Mouse (Mus musculus): Measurements from ENCODE around the gene Vdr.

The Vdr gene

DNA sequence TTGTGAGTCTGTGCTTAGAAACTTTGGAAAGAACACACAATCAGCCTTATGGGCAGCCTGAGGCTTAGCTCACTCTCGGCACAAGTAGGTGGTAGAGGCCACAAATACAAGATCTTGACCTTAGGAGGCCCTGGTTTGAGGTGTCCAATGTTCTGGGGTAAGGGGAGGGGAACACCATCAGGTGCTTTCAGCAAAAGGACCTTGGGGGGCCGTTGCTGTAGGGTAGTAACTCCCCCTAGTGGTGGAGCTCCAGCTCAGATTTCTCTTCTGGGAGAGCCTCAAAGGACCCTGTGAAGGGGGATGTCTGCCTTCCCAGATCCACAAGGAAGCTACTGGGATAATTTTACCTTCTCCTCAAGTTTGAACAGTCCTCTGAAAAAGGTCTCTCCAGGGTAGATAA lies 60.0 kb downstream of the Vdr start:
- TF ChIP-seq GATA4 (IDR thresholded peaks at IDR 0.05; ENCODE audit: insufficient replicate concordance, low read length): no peak

- no peak for TF ChIP-seq GATA4 (IDR thresholded peaks at IDR 0.05; ENCODE audit: insufficient replicate concordance, low read length)
Observed at GRCm38 (mm10) chr15:97849116-97849911, 61.1 kb downstream of the Vdr start.

GRCm38 (mm10) chr15:97847866-97848265 lies 62.6 kb downstream of the Vdr start:
- TF ChIP-seq GATA4 (IDR thresholded peaks at IDR 0.05; ENCODE audit: insufficient replicate concordance, low read length): no peak

GRCm38 (mm10) chr15:97847285-97847684 lies 63.1 kb downstream of the Vdr start:
- TF ChIP-seq GATA4 (IDR thresholded peaks at IDR 0.05; ENCODE audit: insufficient replicate concordance, low read length): no peak

DNA sequence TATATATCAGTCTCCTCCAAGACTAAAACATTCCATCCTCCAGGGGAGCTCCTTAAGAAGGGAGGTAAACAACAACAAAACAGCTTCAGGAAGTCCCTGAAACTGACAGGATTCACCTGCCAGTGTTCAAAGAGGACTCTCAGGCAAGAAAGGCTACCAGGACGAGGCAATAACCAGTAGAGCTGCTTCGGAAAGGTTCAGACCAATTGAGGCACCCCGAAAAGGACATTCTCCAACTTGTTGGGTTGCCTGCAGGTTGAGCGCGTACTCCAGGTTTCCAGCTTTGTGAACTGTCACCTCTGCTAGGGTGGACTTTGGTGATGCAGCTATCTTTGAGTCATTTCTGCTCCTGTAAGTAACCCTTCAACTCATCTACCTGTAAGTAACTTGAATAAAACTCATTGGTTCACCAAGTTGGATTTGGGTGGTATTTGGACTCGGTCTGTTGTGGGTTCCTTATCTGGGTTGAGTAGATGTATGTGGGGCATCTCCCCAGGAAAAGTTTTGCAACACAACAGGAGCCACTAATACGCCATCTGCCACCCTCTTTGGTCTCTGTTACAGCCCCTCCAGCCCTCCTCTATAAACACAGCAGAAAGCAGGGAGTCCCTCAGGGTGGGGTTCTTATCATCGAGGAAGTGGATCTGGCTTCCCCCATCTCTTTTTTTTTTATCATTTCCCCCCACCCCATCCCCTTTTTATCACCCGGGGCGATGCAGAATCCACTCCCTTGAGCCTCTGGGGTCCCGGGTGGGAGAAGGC lies 64.1 kb downstream of the Vdr start:
- TF ChIP-seq GATA4 (IDR thresholded peaks at IDR 0.05; ENCODE audit: insufficient replicate concordance, low read length): no peak

DNA sequence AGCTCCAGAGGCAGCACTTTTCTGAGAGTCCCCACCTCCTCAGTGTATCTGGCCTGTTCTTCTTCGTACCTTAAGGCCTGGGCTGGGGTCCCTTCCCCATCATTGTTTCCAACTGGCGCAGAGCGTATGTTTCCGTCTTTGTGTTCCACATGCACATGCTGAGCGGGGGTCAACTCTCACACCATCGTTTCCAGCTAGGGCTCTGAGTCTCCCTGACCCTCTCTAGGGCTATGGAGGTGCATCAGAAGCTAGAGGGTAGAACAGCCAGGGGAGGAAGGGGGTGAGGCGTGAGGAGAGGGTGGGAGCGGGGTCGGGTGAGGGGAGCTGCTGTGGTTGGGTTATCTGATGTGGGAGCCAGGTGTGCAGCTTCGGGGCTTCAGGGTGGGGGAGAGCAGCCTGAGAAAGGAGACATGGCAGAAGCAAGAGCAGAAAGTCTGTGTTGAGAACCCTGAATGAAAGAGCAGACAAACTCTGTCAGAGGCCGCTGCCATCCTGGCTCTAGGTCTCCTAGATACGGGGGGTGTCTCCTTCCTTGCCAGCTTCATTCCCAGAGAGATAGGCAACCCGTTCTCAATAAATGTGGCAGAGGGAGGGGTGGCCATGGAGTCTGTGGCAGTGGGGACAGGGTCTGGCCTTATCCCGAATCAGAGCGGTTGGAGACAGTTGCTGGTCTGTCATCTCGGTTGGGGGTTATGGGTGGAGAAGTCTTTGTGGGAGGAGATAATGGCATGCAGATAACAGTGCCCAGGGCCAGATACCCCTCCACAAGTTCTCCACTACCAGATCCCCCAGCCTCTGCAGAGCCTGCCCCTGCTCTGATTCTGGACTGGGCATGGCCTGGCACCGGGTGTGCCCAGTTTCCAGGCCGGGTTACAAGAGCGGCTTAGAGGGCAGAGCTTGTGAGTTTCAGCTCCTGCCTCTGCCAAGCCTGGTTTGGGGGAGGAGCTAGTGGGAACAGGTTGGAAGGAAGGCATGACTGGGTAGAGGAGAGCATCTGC lies 66.1 kb downstream of the Vdr start, which contains the start of gene Hdac7:
TSS of gene Hdac7 (minus strand) at position 466 of the 998 bp plus-strand sequence.
- TF ChIP-seq GATA4 (IDR thresholded peaks at IDR 0.05; ENCODE audit: insufficient replicate concordance, low read length): no peak

DNA sequence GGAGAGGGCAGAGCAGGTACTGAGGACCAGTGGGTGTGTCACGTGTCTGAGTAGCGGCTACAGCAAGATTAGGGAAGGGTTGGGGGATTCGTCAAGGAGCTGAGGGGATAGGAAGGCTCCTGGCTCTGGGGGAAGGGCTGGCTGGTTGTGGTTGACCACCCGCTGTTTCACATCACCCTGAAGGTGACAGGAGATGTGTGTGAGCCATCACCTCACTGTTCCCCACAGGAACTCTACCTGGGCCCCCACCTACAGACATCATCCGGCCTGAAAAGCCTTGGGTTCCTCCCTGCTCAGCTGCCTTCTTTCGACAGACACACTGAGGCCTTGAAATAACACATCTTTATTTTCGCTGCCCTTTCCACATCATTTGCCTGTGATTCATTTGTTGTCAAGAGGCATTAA lies 67.2 kb downstream of the Vdr start:
- TF ChIP-seq GATA4 (IDR thresholded peaks at IDR 0.05; ENCODE audit: insufficient replicate concordance, low read length): no peak

- TF ChIP-seq GATA4 (IDR thresholded peaks at IDR 0.05; ENCODE audit: insufficient replicate concordance, low read length): no peak
Observed at GRCm38 (mm10) chr15:97842058-97842457, 68.4 kb downstream of the Vdr start.

DNA sequence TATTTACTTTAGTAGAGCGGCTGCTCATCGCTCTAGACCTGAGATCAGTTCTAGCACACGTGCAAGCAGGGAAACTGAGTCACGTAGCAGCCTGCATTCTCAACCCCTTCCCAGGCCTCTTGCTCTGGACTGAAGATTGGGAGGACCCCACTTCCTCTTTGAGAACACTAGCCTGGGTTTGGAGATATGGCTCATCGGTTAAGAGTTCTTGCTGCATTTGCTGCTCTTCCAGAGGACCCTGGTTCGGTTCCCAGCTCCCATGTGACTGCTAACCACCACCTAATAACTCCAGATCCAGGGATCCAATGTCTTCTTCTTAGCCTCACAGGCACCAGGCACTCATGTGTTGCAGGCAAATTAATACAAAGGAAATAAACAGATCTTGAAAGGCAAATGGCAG lies 69.0 kb downstream of the Vdr start:
- no peak for TF ChIP-seq GATA4 (IDR thresholded peaks at IDR 0.05; ENCODE audit: insufficient replicate concordance, low read length)

GRCm38 (mm10) chr15:97840781-97841180 lies 69.6 kb downstream of the Vdr start:
- TF ChIP-seq GATA4 (IDR thresholded peaks at IDR 0.05; ENCODE audit: insufficient replicate concordance, low read length): no peak

DNA sequence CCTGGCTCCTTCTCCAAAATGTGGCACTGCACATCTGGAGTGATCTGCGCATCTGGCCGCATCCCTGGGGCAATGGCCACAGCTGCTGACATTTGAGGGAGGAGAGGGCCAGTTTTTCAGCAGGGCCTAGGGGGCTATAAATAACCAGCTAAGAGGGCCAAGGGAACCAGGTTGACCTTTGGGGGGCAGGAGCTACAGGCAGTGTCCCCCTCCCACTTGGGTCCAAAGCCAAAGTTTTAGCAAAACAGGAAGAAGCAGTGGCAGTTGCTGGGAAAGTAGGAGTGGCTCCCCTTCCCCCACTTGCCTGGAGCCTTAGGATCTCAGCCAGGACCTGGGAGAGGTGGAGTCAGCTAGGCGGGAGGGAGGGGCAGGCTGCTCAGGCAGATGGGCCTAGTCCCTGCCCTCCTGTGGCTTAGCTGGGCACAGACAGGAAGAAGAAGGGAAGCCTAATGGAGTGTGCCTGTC lies 70.4 kb downstream of the Vdr start:
- TF ChIP-seq GATA4 (IDR thresholded peaks at IDR 0.05; ENCODE audit: insufficient replicate concordance, low read length): peak; percentile 8; the same call in 1 of the 2 replicates

GRCm38 (mm10) chr15:97839473-97839872 lies 71.0 kb downstream of the Vdr start:
- no peak for TF ChIP-seq GATA4 (IDR thresholded peaks at IDR 0.05; ENCODE audit: insufficient replicate concordance, low read length)

DNA sequence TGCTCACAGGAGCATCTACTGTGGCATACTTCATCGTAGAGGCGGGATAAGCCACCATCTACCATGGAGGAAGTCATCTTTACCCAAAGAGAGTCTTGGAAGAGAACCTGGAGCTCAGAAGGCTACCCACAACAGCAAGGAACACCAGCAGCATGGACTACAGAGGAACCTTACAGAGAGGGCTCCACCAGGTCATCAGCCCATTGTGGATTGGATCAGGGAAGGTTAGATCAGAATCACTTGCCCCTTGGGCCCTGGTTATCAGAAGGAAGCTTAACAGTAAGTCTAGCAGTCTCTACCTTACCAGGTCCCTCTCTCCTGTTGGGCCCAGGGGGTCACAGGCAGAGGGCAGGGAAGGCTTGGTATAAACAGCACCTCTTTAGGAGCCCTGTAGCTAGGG lies 71.4 kb downstream of the Vdr start:
- TF ChIP-seq GATA4 (IDR thresholded peaks at IDR 0.05; ENCODE audit: insufficient replicate concordance, low read length): no peak

GRCm38 (mm10) chr15:97838395-97838794 lies 72.0 kb downstream of the Vdr start:
- no peak for TF ChIP-seq GATA4 (IDR thresholded peaks at IDR 0.05; ENCODE audit: insufficient replicate concordance, low read length)

DNA sequence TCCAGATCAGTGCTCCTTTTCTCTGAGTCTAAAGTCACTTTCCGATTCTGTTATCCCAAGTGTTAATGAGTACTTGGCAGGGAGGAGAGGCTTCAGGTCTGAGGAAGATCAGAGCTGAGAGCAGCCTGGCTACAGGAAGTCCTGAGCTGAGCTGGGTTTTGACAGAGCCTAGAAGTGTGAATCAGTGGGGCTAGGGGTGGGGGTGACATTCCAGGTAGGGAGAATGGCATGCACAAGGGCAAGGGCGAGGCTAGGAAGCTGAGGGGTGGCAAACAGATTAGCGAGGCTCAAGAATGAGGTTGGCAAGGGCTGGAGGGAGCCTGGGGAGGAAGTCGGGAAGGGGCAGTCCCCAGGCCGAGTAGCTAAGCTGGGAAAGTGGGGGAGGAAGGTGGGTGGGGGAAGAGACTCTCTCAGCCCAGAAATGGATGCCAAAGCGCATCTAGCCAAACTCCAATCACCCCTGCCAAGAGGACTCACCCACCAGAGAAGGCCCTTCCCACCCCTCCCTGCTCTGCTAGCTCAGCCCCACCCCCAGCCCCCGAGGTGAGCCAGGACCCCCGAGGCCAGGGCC lies 72.9 kb downstream of the Vdr start:
- TF ChIP-seq GATA4 (IDR thresholded peaks at IDR 0.05; ENCODE audit: insufficient replicate concordance, low read length): no peak
